Mouse (Mus musculus): ENCODE measurements at regions not wholly inside any gene's neighbourhood (a gene's known extent, or its start where the extent isn't known, plus 50 kb on each side); places are given as distances from the start of the nearest gene placed in this dataset.

DNA sequence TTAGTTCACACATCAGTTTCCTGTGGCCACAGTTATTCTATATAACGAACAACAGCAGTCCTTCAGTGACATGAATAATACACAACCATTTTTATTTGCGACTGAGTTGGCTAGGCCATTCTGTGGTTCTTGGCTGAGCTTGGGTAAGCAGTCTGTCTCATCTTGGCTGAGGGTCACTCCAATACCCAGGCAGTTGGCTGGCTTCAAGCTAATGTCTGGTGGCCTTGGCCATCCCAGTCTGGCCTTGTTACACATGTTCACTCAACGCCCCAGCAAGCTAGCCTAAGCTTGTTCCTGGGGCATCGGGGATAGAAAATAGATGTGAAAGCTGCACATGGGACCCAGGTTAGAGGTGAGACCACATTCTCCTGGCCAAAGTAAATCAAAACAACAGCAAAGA, 175.5 kb upstream of the Serpine2 start:
- Histone ChIP-seq H3K36me3 (ENCODE audit: control insufficient read depth in 1 of 2, insufficient read depth in 2 of 2, low read length in 2 of 2) (no peaks in the 10 kb centered on the region; a peak in 1 of 4 replicates), H3K79me2 (ENCODE audit: control insufficient read depth, insufficient read depth, low read length, poor library complexity) (no peaks in the 10 kb centered on the region), H3K9me3 (replicated peaks; ENCODE audit: insufficient read depth, low read length) (no peaks in the 10 kb centered on the region), H3K27ac (ENCODE audit: control insufficient read depth, low read depth, low read length) (no peak overlapping the region), H3K4me3 (ENCODE audit: control insufficient read depth in 1 of 2, insufficient read depth in 1 of 2, low read depth in 2 of 2, low read length in 2 of 2) (no peak overlapping the region), H3K9ac (ENCODE audit: control insufficient read depth, low read depth, low read length, poor library complexity, severe bottlenecking) (no peak overlapping the region), H3K4me1 (ENCODE audit: control insufficient read depth in 1 of 2, insufficient read depth in 2 of 2, low read length in 2 of 2) (no peaks in the 10 kb centered on the region), H3K27me3 (ENCODE audit: control insufficient read depth in 1 of 2, insufficient read depth in 2 of 2, low read length in 2 of 2) (no peaks in the 10 kb centered on the region)
- no peak for DNase-seq (ENCODE audit: low read depth, low spot score)
- TF ChIP-seq CHD2 (IDR thresholded peaks at IDR 0.05; ENCODE audit: low read length) (no peak), GABPA (IDR thresholded peaks at IDR 0.05; ENCODE audit: low read depth, low read length) (no peak), ZNF384 (IDR thresholded peaks at IDR 0.05; ENCODE audit: low read depth, low read length) (no peak), ELF1 (IDR thresholded peaks at IDR 0.05; ENCODE audit: low read depth, low read length) (no peak), TBP (IDR thresholded peaks at IDR 0.05; ENCODE audit: low read depth, low read length) (no peak), MAZ (IDR thresholded peaks at IDR 0.05; ENCODE audit: low read depth, low read length) (no peak), MEF2A (IDR thresholded peaks at IDR 0.05; ENCODE audit: extremely low read depth, insufficient replicate concordance, low read depth, low read length, poor library complexity, severe bottlenecking) (no peak), JUND (IDR thresholded peaks at IDR 0.05; ENCODE audit: low read depth, low read length) (no peak)

DNA sequence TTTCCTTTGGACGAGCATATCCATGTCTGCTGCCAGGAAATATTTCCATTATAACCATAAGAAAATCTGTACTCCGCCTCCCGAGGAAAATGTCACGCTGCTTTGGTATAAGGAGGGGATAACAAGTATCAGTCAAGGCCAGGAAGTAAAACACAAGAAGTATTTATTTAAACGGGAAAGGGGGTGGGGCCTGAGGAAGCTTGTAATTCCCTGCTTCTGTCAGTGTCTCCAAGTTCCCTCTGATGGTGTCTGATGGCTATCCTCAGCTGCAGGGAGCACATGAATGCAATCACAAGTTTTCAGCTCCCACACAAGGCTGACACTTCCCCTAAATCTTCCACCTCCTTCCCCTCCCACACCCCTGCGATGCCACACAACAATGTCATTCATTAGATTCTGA, 172.5 kb upstream of the Serpine2 start:
- TF ChIP-seq MAX (IDR thresholded peaks at IDR 0.05; ENCODE audit: low read length) (no peak), POLR2A (IDR thresholded peaks at IDR 0.05; ENCODE audit: control insufficient read depth in 1 of 2, insufficient read depth in 1 of 2, low read depth in 1 of 2, low read length in 2 of 2, poor library complexity in 1 of 2) (no peak), MYB (IDR thresholded peaks at IDR 0.05; ENCODE audit: low read depth, low read length) (no peak), BHLHE40 (IDR thresholded peaks at IDR 0.05; ENCODE audit: borderline replicate concordance, low read depth, low read length) (no peak), MAZ (IDR thresholded peaks at IDR 0.05; ENCODE audit: low read depth, low read length) (no peak), ZKSCAN1 (IDR thresholded peaks at IDR 0.05; ENCODE audit: low read depth, low read length) (no peak)
- Histone ChIP-seq H3K4me1 (ENCODE audit: control insufficient read depth in 1 of 2, insufficient read depth in 2 of 2, low read length in 2 of 2) (peaks cover 0 to 10% of the 10 kb centered on the region in 2 experiments; a peak in 2 of 4 replicates), H3K27ac (ENCODE audit: control insufficient read depth, low read depth, low read length) (no peak overlapping the region), H3K4me3 (ENCODE audit: control insufficient read depth in 1 of 2, insufficient read depth in 1 of 2, low read depth in 2 of 2, low read length in 2 of 2) (no peak overlapping the region), H3K9ac (ENCODE audit: control insufficient read depth, low read depth, low read length, poor library complexity, severe bottlenecking) (no peak overlapping the region), H3K9me3 (replicated peaks; ENCODE audit: insufficient read depth, low read length) (no peaks in the 10 kb centered on the region), H3K79me2 (ENCODE audit: control insufficient read depth, insufficient read depth, low read length, poor library complexity) (no peaks in the 10 kb centered on the region), H3K36me3 (ENCODE audit: control insufficient read depth in 1 of 2, insufficient read depth in 2 of 2, low read length in 2 of 2) (no peaks in the 10 kb centered on the region; a peak in 1 of 4 replicates), H3K27me3 (ENCODE audit: control insufficient read depth in 1 of 2, insufficient read depth in 2 of 2, low read length in 2 of 2) (no peaks in the 10 kb centered on the region)
- DNase-seq (ENCODE audit: low read depth, low spot score), result no peak

DNA sequence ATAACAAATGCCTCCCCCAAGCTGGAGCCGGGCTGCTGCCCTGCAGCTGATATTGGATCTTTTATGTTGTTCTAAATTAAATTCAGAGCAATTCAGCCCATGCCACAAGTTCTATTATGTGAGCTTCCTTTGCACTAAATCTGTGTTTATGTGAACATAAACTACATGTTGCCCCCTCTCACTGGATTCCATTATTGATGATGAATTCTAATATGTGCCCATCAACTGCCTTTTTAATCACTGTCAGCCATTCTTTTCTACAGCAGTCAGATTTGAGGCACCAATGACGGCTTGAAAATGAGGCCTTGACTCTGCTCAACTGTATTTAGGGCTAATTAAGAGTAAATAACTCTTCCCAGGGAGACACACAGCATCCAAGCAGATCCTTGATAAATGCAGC, 172.1 kb upstream of the Serpine2 start:
- Histone ChIP-seq H3K36me3 (ENCODE audit: control insufficient read depth in 1 of 2, insufficient read depth in 2 of 2, low read length in 2 of 2) (no peaks in the 10 kb centered on the region; a peak in 1 of 4 replicates), H3K27ac (ENCODE audit: control insufficient read depth, low read depth, low read length) (no peak overlapping the region), H3K4me3 (ENCODE audit: control insufficient read depth in 1 of 2, insufficient read depth in 1 of 2, low read depth in 2 of 2, low read length in 2 of 2) (no peak overlapping the region), H3K4me1 (ENCODE audit: control insufficient read depth in 1 of 2, insufficient read depth in 2 of 2, low read length in 2 of 2) (peaks cover 0 to 10% of the 10 kb centered on the region in 2 experiments; a peak in 2 of 4 replicates), H3K9ac (ENCODE audit: control insufficient read depth, low read depth, low read length, poor library complexity, severe bottlenecking) (no peak overlapping the region), H3K9me3 (replicated peaks; ENCODE audit: insufficient read depth, low read length) (no peaks in the 10 kb centered on the region), H3K27me3 (ENCODE audit: control insufficient read depth in 1 of 2, insufficient read depth in 2 of 2, low read length in 2 of 2) (no peaks in the 10 kb centered on the region), H3K79me2 (ENCODE audit: control insufficient read depth, insufficient read depth, low read length, poor library complexity) (no peaks in the 10 kb centered on the region)
- DNase-seq (ENCODE audit: low read depth, low spot score), result no peak
- no peak for TF ChIP-seq ZMIZ1 (IDR thresholded peaks at IDR 0.05; ENCODE audit: low read depth, low read length)
- no peak for TF ChIP-seq ETS1 (IDR thresholded peaks at IDR 0.05; ENCODE audit: low read depth, low read length)
- TF ChIP-seq GABPA (IDR thresholded peaks at IDR 0.05; ENCODE audit: low read depth, low read length), result no peak
- TF ChIP-seq ZKSCAN1 (IDR thresholded peaks at IDR 0.05; ENCODE audit: low read depth, low read length), result no peak
- no peak for TF ChIP-seq USF1 (IDR thresholded peaks at IDR 0.05; ENCODE audit: low read depth, low read length)
- no peak for TF ChIP-seq SMC3 (IDR thresholded peaks at IDR 0.05; ENCODE audit: low read depth, low read length)
- TF ChIP-seq NELFE (IDR thresholded peaks at IDR 0.05; ENCODE audit: low read depth, low read length), result no peak
- no peak for TF ChIP-seq MEF2A (IDR thresholded peaks at IDR 0.05; ENCODE audit: extremely low read depth, insufficient replicate concordance, low read depth, low read length, poor library complexity, severe bottlenecking)
- TF ChIP-seq MYC (IDR thresholded peaks at IDR 0.05; ENCODE audit: low read depth, low read length), result no peak
- TF ChIP-seq TAL1 (IDR thresholded peaks at IDR 0.05; ENCODE audit: low read length), result no peak
- no peak for TF ChIP-seq POLR2AphosphoS2 (IDR thresholded peaks at IDR 0.05; ENCODE audit: low read length)
- TF ChIP-seq TCF12 (IDR thresholded peaks at IDR 0.05; ENCODE audit: low read depth, low read length), result no peak

All from MEL (cell line).